Mouse (Mus musculus) liver, postnatal 0 days (tissue): ENCODE data around the gene Sez6.

ENCODE experiments used
- CTCF ChIP-seq: sonication (generic); IDR thresholded peaks from 2 replicates; pipeline ENCODE4 v1.5.1; 2016; ENCODE audit warnings: antibody characterized with exemption, low read depth
- EP300 ChIP-seq: IDR thresholded peaks from 2 replicates; pipeline ENCODE4 v1.6.1; 2016; ENCODE audit warnings: antibody characterized with exemption, low read depth, mild to moderate bottlenecking

DNA sequence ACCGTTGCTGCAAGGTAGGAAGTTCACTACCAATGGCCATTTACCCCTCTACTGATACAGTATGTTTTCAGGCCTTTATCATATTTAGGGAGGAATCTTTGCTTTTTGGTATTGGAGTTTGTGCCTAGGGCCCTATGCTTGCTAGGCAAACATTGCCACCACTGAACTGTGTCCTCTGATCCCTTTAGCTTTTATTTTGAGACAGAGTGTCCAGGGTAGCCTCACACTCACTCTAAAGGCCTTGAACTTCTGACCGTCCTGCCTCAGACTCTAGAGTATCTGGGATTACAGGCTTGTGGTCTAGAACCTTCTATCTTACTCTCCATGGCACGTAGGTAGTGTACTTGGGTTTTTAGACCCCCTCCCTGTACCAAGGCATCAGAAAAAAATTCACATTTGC is 30.4 kb upstream of the Sez6 start:
- no peak for TF ChIP-seq CTCF
- TF ChIP-seq EP300: no peak
